Mouse (Mus musculus) left cerebral cortex, adult 9 months (tissue): Measurements from ENCODE around the gene Ankrd26.
"Not testable (repeated sequence)": the region's sequence is repeated elsewhere in the genome, so short reads cannot be mapped to it uniquely, and the experiment has no call there.

Source experiments
- DNase-seq, 2 experiments: peaks; one replicate each; pipeline ENCODE4 v3.0.0; 2022; ENCODE audit warnings: low spot score in 2 of 2

The Ankrd26 gene

DNA sequence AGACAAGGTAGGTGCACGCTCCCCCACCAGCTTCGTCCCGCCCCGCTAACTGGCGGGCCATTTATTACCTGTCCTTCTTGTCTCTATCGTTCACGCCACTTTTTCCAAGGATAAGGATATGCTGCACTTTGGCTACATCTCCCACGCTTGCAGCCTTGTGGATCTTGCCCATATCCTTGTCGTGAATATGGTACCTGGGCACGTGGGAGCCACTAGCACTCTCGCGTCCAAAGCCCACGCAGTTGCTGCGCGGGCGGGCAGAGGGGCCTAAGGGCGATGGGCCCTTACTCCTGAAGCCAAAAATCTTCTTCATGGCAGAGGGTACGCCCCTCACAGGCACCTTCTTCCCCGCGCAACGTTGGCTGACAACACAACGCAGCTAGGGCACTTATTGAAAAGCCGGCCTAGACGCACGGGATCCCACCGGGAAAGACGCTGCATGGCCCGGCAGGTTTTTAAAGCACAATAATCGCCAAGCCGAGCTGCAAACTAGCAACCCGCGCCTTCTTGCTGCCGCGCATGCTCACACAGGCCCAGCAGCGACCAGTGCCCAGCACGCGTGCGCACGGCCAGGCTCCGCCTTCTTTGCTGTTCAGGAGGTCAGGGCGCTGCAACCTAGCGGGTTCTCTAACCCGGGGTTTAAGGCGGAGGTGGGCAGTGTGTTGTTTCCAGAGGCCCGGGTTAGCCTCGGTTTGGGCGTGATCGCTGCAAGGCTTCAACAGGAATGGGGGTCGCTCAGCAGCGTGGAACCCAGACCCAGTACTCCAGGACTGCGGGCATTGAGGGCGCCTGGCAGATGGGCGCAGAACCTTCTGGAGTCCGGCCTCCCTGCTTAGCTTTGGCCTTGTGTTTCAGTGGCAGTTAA, at the start of gene Ankrd26:
Gene Ankrd26 (minus strand): TSS at position 482 of the 865 bp plus-strand sequence.
- peak; percentile 73 to 90 for DNase-seq

DNA sequence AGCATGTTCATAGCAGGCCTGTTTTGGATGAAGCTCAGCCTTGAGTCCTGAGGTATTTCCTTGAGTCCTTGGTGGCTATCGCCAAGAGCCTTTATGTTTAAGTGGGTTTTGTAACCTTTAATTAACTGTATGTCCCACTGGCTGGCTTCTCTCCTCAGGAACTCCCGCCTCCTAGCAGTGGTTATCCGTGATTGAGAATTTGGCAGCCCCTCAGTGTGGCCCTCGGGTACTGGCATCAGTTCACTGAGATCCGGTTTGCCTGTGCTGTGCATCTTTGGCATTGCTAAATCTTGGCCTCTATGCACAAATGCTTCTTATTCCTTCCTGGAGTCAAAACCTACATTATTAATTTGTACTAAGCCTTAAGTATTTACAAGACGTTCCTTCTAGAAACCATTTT, 46.9 kb upstream of the Ankrd26 start:
- no peak for DNase-seq

DNA sequence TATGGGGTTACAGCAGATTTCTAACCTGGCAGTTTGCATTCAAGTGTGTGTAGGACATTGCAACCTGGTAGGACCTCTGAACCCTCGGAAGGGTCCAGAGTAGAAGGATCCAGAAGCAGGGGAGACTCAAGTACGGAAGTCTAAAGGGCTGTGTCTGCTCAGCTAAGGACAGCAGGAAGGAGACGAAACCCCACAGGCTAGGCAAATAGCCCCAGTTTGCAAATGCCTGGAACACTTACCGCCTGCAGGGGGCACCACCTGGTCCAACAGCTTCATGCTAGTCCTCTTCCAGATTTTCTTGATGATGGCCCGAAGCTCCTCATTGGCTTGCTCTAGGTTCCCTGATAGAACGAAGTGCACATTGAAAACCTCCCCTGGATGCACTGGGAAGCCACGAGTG, 43.9 kb upstream of the Ankrd26 start:
- no peak for DNase-seq

DNA sequence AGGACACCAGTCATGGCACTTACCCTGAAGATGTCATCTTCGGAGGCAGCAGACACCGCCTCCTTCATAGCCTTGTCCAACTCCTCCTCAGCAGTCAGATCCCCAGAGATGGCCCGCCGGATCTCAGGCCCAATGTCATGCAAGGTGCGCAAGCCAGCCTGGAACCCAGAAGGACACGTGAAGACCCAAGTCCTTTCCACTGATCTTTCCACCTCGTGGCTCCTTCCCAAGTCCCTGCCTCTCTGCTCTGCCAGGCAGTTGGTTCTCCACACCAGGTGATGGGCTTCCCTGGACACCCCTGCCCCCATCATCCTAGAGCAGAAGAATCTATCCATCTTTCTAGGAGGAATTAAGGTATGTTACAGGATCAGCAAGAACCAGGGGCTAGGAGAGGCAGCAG, 41.8 kb upstream of the Ankrd26 start:
- no peak for DNase-seq

DNA sequence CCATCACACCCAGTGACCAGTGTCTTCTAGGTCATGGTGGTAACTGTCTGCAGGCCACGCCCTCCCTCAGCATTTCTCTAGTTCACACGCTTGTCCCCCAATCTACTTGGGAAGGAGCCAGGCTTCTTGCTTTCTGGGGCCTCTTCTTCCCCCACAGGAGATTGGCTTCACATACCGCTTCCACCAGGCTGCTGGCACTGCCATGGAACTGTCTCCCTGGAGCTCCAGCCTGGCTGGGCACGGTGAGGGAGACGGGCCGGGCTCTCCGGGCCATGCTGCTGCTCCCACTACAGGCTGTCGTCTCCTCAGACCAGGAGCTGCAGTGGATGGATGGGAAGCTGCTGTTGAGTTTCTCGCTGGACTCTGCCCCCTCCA, 33.6 kb upstream of the Ankrd26 start:
- no peak for DNase-seq

DNA sequence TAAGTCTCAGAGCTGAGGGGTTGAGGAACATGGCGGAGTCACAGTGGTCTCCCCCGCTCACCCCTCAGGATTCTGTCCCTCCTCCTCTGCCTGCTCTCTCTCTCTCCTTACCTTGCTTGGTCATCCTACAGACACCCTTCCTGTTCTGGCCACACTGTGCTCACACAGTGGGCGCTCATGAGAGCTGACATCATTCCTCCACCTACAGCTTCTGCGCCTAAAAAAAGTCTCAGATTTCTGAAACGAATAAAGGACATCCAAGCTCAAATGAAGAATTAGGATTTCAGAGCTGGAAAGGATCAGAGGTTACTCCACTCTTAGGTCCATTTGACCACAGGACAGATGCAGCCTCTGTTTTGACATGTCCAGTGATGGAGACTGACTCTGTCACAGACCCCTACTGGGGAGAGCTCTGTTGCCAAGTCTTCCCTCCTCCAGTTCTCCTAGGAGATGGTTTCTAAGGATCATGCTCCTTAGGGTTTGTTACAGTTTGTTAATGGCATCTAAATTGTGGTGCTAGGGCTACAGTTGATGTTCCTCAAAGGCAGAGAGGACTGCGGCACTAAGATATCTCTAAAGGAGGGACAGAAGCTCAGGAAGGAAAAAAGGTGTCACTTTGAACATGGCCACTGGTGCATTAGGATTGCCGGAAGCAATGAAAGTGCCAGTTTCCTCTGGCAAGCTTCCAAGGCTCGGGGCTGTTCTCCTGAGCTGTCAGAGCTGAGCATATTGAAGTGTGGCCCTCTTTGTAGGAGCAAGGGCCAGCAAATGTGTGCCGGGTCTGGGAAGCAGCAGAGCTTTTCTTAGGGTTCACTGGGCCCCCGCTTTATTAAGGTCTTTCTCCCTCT, 33.0 kb upstream of the Ankrd26 start:
- DNase-seq = peak in 1 of 2 experiments; percentile 50

DNA sequence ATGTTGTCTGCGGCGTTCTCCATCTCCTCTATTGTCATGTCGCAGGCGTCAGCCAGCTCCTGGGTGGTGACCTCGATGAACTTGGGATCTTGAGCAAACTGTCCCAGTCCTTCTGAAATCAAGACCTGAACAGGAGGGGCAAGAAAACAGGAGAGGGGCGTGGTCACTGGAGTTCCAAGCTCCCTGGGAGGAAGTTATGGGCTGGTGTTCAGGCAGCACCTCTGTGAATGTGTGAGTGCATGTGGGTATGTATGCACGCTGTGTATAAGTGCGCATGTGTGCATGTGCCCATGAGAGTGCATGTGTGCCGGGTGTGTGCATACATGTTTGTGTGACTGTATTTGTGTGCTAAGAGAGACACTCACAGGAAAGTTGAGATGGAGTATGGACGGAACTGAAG, 32.0 kb upstream of the Ankrd26 start:
- DNase-seq = no peak

DNA sequence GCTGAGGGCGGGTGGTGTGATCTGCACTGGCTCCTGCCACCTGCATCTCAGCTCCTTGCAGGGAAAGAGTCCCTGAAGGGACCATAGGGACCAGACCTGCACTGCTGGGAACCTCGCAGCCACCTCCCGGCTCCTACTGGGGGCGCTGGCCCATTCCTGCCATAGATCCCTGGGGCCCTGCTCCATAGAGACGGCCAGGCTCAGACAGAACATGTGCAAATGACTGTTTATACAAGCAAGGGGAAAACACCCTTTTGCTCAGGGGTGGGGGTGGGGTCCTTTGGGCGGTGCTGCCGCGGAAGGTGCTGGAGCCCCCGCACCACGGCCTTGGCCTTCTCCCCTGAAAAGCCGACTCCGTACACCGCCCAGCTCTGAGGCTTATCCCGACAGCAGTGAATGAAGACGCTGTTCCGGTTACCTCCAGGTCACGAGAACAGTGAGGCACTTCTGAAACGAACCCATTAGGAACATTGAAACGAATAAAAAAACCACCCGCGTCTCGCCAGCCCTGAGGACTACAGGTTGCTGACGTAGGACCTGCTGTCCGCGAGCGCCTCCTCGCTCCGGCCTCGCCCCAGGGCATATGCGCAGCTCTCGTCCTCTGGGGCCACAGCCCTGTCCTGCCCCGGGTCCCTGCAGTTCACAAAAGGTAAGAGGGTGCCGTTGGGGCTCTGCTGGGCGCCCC, 31.5 kb upstream of the Ankrd26 start:
- no peak for DNase-seq

DNA sequence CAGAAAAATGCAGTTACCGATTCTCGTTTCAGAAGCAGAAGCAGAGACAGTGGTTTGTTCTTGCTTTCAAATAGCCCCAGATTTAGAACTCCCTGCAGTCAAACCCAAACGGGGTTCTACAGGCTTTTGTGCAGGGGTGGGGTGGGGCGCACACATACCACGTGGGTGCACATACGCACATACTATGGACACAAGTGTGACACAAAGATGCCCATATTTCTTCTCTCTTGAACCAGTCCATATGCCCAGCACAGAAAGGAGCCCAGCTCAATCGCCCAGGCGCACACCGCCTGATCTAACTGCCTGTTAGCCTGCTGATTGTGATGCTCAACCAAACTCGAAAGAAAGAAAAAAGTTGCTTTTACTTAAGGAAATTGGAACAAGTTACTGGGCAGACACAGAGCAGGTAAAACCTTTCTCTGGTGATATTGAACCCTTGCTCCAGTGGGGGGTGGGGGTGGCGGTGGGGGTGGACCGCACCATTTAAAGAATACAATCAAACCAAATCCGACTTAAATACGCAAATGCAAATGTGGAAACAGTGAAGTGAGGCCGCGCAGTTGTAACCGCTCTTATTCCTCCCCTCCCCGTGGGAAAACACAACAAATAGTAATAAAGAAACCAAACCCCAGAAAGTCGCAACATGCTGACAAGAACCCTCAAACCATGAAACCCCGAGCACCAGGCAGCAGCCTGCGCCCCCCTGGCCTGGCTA, 30.8 kb upstream of the Ankrd26 start:
- DNase-seq = no peak

DNA sequence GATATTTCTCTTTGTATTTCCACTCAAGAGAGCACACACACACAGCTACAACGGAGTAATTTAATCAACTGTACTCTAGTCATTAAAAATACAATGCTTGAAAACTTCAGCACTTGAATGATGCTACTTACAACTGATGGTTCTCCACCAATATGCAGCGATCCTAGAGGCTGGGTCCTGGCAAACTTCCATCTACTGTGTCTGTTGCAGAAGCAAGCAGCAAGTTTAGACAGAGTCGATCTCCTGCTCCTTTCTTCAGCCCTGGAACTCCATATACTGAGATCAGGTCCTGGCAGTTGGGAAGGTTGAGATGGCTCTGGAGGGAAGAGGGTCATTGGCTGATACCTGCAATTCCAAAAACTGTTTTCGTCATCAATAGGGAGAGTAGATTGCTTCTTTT, 16.7 kb upstream of the Ankrd26 start:
- not testable (repeated sequence) for DNase-seq

DNA sequence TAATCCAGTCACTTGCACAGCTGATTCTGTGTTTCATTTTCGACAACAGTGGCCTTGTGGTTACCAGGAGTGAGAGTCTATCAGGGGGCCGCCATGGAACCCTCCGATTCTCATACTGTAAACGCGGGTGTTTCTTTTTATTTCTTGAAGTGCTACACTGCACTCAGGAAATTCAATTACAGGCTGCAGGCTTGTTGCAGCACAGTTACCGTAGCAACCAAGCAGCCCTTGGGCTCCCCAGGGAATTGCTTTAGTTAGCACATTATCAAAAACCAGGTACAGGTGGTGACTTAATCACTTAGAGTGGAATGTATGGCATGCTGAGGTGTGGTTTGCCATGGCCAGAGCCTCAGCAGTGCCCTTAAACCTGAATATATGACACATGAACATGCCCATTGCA, 12.3 kb upstream of the Ankrd26 start:
- no peak for DNase-seq

DNA sequence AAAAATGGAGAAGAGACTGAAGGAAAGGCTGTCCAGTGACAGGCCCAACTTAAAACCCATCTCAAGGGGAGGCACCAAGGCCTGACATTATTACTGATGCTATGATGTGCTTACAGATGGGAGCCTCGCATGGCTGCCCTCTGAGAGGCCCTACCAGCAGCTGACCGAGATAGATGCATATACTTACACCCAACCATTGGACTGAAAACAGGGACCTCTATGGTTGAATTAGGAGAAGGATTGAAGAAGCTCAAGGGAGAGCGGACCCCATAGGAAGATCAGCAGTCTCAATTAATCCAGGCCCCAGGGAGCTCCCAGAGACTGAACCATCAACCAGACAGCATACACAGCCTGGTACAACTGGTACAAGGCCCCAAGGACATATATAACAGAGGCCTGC, 5.8 kb upstream of the Ankrd26 start:
- DNase-seq = no peak

DNA sequence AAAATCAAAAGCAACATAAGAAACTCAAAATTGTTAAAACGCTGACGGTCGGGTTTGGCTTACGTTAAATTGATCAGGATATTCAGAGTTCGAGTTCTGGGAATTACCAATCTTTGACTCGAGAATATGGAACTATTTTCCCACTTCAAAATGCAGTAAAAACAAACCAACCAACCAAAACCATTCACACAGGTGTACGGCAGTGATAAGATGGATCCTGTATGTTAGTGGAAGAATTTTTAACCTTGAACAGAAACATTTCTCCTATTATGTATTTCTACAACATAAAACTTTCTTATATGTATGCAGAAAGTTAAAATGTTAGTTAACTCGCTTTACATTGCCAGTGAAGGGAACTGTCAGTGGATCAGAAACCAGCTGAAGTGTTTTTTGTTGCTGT, 801 bp downstream of the Ankrd26 start:
- no peak for DNase-seq

DNA sequence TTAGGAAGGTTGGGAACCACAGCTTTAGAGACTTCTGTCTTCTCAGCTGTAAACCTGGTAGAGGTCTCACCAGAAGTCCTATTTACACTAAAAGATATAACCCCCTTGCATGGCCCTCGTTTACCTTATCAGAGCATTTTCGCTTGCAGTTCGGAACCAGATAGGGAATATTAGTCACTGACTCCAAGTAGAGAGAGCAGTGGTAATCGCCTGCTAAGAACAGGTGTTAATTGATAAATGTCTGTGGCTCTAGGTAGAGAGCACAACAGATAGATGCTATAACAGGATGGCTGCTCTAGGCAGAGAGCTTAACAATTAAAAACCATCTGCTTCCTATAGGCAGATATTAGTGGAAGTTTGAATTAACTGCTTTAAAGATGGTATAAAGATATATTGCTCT, 23.4 kb downstream of the Ankrd26 start:
- no peak for DNase-seq

DNA sequence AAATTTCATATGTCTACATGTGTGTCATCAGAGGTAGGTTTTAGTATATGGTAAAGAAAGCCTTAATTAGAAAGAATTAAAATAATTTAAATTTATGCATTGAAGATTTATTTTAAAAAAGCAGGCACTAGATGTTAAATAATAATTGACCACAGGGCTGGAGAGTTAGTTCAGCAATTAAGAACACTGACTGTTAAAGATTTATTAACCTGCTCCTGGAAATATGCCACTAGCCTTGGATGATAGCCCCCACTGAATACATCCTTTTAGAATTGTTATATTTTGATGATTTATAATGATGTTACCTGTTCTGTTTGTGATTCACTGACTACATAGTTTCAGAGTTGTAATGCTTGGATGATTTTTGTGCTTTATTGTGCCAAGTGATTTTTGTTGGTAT, 24.8 kb downstream of the Ankrd26 start:
- not testable (repeated sequence) for DNase-seq

DNA sequence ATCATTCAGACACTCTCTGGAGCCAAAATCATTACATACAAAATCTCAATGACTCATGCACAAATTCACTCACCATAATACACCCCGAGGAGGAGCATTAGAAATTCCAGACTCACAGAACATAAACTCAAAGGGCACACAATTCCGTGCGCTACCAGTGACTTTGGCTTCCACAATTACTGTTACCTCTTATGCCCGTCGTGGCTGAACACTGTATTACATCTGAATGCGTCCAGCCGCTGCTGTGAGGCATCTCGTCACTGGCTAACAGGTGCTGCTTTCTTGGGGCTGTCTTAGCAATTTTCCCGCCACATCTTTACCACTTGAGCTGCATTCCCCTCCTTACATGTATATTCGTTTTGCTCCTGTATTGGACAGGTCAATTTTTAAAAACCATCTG, 26.7 kb downstream of the Ankrd26 start:
- DNase-seq = no peak

DNA sequence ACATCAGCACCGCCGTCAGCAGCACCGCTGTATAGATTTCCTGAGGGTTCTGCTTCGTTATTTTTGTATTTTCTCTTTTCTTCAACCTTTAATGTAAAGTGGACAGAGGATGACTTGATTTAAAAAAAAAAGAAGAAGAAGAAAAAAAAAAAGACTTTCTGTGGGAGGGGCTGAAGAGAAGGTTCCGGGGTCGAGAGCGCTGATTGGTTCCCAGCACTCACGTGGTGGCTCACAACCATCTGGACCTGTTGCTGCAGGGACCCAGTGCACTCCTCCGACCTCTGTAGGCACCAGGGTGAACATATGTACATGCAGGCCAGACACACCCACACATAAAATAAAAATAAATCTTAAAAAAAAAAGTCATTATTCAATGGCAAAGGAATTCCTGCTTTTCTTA, 28.6 kb downstream of the Ankrd26 start:
- no peak for DNase-seq

DNA sequence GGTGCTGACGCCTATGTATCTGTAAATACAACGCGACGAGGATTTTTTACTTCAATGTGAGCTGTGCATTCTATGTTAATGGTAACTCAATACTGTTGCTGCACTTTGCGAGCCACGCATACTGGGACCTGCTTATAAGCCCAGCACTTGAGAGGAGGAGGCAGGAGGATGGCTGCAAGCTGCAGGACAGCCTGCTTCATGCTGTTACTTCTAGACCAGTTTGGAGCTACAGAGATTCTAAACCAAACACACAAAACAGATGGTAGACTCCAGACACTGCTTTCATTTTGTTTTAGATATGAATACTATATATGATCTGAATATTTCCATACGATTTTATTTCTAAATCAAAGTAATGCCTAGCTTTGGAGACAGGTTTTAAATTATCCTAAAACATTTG, 41.4 kb downstream of the Ankrd26 start:
- no peak for DNase-seq

DNA sequence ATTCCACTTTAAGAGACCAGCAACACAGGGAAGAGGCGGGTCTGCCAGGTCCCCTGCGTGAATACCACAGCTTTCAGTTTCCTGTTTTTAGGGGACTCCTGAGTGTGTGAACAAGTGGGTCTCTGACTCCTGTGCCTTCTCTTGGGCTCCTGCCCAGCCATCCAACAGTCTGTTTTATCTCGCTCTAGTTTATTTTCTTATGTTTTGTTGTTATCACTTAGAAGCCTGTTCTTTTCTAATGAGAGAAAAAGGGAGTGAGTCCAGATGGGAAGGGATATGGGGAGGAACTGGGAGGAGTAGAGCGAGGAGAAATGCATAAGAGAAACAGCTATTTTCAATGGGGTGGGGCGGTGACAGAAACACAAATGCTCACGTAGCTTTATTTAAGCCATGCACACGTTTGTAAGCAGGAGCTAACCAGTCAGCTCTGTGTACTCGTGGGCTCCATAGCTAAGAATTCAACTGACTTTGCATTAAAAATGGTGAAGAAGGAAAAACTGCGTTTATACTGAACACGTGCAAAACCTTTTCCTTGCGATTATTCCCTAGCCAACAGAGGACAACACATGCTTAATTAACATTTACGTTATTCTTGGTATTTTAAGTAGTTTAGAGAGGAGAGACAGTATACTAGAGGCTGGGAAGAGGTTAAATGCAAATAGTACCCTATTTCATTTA, 48.6 kb downstream of the Ankrd26 start:
- DNase-seq = no peak

DNA sequence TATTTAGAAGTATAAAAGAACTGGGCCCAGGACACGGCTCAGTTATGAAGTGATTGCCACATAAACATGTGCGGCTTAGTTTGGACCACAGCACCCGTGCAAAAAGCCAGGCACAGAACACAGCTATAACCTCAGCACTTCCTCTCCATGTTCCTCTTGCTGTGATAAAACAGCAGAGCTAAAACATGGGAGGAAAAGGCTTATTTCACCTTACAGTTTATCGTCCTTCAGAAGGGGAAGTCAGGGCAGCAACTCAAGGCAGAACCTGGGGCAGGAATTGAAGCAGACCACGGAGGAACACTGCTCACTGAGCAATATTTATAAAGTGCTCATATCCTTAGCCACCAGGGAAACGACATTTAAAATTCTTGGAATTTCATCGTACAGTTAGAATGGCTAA, 63.0 kb downstream of the Ankrd26 start:
- DNase-seq = no peak

DNA sequence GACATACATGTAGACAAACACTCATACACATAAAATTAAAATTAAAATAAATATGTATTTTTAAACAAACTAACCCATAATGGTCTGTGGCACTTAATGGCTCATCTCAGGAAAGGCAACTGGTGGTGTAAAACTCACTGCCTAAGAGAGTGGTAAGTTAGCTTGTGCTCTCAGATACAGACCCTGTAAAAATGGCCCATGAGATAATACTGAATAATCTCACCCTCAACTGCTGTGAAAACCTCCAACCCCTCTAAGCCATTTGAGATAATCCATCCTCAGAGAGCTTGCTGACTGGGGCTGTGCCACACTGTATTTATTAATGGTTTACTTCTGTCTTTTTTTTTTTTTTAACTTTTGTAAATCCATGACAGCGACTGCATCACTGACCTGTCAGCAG, 79.9 kb downstream of the Ankrd26 start:
- DNase-seq = no peak
